Mouse (Mus musculus): ENCODE measurements around the gene Fndc3b.

The Fndc3b gene

GRCm38 (mm10) chr3:27670416-27670815, 40.7 kb downstream of the Fndc3b start:
- DNase-seq (ENCODE audit: low spot score in 2 of 2) = no peak

- DNase-seq (ENCODE audit: low spot score in 2 of 2) = no peak
These were observed 43.8 kb downstream of the Fndc3b start for GRCm38 (mm10) chr3:27667280-27667679.

DNA sequence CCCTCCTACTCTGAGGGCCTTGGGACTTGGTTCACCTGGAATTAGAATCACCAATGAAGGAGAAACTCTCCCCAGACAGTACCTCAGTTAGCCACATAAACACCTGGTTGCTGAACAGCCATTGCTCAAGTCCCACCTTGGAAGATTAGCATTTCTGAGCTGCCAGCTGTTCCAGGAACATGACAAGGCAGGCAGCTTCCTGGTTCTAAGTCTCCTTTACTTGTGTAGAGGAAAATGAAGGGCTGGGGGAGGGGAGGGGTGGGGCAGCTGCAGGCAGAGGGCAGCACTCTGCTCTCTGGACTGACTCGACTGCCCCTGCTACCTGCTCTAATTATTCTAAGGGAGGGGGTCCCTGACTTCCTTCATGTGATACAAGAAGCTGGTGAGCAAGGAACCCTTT, 45.8 kb downstream of the Fndc3b start:
- DNase-seq (ENCODE audit: low spot score in 2 of 2) = no peak

DNA sequence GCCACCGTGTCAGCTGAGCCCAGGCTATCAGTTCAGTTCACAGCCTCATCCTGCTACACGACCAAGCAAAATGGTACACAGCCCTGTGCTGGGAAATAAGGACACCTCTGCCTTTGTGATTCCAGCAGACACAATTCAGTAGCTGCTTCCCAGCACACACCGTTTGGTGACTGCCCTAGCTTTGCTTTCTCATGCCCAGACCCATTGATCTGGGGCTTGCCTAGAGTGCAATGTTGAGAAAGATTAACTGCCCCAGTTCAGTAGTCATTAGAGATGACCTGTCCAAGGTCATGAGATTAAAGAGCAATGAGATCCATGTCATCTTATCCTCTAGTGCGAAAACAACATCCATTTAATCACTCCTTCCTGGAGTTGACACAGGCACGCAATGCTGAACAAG, 47.9 kb downstream of the Fndc3b start:
- no peak for DNase-seq (ENCODE audit: low spot score in 2 of 2)

GRCm38 (mm10) chr3:27658198-27658763, 52.8 kb downstream of the Fndc3b start:
- no peak for DNase-seq (ENCODE audit: low spot score in 2 of 2)

- peak; percentile 55 to 66 for DNase-seq (ENCODE audit: low spot score in 2 of 2)
These were observed 54.2 kb downstream of the Fndc3b start for GRCm38 (mm10) chr3:27656764-27657390.

DNA sequence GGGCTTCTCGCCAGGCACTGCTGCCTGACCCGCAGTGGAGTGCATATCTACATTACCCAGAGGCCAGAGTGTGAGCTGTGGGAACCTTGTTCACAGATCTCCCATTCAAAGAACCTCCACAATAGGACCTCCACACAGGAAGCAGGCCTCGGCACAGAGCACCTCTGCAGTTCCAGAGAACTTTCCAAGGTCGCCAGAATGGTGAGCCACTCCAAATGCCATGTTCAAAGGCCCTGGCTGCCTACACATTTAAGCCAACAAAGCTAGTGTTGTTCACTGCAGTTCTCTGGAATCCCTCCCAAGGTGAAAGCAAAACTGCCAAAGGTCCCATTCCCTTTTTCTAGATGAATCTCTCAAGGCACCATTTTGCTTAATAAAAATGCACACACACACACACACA, 55.4 kb downstream of the Fndc3b start:
- no peak for DNase-seq (ENCODE audit: low spot score in 2 of 2)

- DNase-seq (ENCODE audit: low spot score in 2 of 2) = no peak
These were observed 56.1 kb downstream of the Fndc3b start for GRCm38 (mm10) chr3:27655042-27655441.

DNA sequence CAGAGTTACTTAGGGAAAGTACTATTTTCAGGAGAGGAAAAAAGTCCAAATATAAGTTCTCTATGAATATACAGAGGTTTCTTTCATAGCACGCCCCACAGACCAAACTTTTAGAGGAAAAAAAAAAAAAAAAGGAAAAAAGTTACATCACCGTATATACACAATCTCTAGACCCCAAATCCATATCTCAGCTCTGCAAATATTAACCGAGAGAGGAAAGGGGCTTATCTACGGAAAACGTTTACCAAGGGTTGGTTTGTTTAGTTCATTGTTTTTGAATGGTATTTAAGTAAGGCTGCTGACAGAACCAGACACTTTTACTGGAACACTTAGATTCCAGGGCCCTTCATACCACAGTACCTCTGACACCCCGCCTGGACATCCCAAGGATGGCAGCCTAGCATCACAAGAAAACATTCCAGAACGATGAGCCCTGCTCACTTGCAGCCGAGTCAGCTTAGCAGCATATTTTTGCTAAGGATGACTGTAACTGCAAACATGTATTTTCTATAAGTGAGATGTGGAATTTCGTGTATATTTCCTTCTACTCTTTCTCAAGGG, 58.6 kb downstream of the Fndc3b start:
- no peak for DNase-seq (ENCODE audit: low spot score in 2 of 2)

DNA sequence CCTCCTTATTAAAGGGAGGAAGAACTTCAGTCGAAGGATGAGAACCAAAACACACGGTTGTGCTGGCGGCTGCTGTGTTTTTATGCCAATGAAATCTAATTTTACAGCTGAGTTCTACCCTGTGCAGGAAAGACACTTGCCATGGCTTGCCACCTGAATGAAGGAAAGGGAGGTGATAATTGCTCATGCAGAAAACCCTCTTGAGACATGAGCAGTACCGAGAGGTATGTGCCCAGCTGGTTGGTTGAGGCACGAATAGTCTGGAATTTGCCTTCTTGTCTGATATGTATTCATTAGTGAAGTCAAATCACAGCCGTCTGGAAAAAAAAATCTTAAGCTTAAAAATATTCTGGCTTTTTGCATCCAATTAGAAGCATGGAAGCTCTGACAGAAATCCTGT, 59.4 kb downstream of the Fndc3b start:
- no peak for DNase-seq (ENCODE audit: low spot score in 2 of 2)

DNA sequence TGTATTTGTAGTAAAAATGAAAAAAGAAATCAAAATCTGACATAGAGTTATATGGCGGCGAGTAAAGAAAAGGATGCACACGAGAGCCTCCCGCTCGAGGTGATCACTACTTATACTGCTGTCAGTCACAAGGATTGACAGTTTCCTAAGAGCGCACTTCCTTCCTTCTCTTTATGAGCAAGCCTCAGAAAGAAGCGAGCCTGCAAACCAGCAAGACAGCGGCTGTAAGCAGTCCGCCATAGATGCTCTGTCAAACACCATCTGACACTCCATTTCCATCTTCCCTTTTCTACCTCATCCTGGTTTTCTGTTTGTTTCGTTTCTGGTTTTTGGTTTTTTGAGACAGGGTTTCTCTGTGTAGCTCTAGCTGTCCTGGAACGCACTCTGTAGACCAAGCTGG, 61.0 kb downstream of the Fndc3b start:
- DNase-seq (ENCODE audit: low spot score in 2 of 2) = no peak

- DNase-seq (ENCODE audit: low spot score in 2 of 2) = no peak
These were observed 61.8 kb downstream of the Fndc3b start for GRCm38 (mm10) chr3:27649316-27649715.

DNA sequence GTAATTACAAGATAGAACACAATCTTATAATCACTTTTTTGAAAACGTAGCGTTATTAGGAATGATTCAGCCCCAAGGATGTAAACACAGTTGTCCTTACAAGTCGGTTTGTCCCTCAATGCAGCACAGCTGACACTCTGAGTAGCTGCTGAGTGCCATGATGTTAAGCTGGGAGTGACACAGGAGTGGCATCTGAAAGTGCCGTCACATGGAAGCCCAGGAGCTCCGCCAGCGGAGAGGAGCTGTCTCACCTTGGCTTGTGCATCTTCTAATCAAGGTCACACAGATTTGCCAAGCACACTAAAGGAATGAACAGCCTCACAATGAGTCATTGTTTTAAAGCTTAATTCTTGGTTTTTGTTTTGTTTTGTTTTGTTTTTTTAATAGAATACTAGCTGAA, 68.7 kb downstream of the Fndc3b start:
- DNase-seq (ENCODE audit: low spot score in 2 of 2) = no peak

DNA sequence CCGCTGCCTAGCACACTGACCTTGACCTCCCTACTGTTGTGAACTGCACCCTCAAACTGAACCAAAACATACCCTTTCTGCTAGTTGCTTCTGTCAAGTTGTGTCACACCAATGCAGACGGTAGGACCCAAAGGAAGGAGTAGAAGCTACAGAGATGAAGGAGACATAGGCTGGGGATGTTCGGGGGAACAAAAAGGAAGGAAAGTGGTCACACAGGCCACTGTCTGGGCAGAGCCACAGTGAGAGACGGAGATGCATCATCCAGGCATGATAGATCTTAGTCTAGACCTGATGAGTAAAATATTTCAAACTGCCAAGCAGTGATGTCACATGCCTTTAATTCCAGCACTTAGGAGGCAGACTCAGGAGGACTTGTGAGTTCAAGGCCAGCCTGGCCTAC, 71.4 kb downstream of the Fndc3b start:
- no peak for DNase-seq (ENCODE audit: low spot score in 2 of 2)

DNA sequence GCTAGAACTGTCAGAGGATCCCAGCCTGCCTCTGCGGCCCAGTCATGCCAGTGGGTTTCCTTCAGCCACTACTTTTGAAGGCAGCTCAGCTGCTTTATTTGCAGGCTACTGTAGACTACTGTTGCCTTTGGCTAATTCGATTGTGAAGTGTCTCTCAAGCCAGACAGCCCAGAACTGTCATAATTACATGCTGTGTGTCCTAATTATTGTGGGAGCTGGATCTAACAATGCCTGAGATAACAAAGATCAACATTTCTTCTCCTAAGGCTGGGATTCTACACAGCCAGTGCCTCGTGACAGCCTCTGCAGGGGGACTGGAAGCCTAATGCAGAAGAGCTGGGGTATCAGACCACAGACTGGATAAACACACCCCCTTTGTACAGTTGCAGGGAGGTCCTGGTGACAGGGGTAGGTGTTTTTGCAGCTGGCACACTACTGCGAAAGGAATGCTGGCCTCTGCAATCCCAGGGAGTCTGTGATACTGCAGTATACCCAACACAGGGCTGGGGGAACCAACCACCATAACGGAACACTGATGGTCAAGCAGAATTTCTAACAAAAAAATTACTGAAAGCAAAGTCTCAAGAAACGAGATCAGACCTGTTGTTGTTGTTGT, 74.0 kb downstream of the Fndc3b start:
- no peak for DNase-seq (ENCODE audit: low spot score in 2 of 2)

GRCm38 (mm10) chr3:27635776-27636175, 75.3 kb downstream of the Fndc3b start:
- DNase-seq (ENCODE audit: low spot score in 2 of 2) = no peak

DNA sequence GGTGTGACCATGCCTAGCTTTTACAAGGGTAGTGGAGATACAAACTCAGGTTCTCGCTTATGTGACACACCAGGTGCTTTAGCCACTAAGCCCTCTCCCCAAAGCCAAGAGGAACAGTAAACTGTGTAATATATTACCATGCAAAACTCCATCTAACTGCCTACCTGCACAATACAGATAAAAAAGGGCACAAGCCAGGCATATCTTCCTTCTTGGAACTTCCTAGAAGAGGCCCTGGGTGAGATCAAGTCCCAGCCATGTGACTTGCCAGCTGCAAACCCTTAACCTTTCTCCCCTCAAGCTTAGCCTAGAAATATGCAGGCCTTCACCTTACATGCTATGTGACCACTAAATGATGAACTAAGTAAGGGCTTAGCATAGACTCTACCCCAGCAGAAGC, 78.2 kb downstream of the Fndc3b start:
- DNase-seq (ENCODE audit: low spot score in 2 of 2) = no peak

DNA sequence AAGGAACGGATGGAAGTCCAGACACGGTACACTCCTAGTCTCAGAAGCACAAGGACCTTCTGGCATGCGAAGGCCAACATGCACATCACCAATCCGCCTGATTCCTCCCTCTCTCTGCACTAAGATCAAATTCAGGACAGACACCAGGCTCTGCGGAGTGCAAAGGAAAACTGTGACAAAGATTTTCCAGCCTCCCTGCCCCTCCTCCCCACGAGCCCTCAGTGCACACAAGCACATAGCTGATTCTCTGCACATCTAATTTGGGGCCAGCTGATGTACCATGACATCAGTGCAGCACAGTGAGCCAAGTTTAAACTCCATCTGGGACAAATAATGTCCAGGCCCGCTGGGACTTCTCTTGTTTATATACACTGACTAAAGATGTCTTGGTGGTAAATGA, 80.0 kb downstream of the Fndc3b start:
- peak in 1 of 2 experiments; percentile 55 for DNase-seq (ENCODE audit: low spot score in 2 of 2)

GRCm38 (mm10) chr3:27629716-27630115, 81.4 kb downstream of the Fndc3b start:
- DNase-seq (ENCODE audit: low spot score in 2 of 2) = no peak

DNA sequence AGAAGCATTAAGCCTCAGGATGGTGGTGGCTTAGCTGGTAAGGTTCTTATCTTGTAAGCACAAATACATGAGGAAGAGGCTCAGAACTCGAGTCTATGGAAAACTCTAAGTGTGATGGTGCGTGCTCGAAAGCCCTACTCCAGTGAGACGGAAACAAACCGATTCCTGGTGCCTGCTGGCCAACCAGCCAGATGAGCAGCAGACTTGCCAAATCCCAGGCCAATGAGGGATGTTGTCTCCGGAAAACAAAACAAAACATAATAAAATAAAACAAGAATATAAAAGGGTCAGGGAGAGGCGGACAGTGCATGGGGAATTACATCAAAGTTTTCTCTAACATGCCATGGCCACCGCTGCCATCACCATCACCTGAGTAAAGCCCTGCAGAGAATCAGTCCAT, 84.8 kb downstream of the Fndc3b start:
- DNase-seq (ENCODE audit: low spot score in 2 of 2) = no peak

DNA sequence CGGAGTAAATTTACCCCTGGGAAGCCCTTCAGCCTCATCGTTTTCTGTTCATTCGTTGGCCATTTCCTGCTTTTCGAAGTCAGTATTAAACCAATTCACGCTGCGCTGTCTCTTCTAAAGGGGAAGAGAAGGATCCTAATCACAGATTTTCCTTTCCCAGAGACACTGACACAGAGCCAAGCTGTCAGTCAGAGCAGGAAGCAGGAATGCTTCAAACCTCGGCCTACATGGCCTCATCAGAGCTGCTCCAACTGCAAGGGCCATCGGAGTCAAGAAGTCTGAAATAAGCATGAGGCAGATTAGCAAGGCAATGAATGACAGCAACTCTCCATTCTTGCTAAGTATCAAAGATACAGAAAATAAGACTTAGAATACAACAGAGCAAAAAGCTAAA, 85.5 kb downstream of the Fndc3b start:
- DNase-seq (ENCODE audit: low spot score in 2 of 2) = no peak

GRCm38 (mm10) chr3:27624974-27625591, 86.0 kb downstream of the Fndc3b start:
- DNase-seq (ENCODE audit: low spot score in 2 of 2) = no peak

GRCm38 (mm10) chr3:27622451-27622850, 88.7 kb downstream of the Fndc3b start:
- no peak for DNase-seq (ENCODE audit: low spot score in 2 of 2)
